In the genomic region with DNA sequence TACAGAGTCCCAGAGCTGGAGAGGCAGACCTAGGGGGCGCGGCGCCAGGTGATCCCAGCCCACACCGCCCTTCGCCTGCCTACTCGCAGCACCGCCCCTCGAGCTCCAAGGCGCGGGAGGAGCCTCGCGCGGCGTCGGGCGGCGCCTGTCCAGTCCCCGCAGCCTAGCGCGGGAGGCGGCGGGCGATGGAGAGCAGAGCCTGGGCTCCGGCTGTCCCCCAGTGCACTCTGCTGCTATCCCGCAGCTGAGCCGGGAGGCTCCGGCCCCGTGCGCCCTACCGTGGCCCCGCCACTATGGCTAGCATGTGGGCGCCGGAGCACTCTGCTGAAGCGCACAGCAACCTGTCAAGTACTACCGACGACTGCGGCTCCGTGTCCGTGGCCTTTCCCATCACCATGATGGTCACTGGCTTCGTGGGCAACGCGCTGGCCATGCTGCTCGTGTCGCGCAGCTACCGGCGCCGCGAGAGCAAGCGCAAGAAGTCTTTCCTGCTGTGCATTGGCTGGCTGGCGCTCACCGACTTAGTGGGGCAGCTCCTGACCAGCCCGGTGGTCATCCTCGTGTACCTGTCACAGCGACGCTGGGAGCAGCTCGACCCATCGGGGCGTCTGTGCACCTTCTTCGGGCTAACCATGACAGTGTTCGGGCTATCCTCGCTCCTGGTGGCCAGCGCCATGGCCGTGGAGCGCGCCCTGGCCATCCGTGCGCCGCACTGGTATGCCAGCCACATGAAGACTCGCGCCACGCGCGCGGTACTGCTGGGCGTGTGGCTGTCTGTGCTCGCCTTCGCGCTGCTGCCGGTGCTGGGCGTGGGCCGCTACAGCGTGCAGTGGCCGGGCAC, we compare ENCODE assay signal across 8 mouse cellular contexts. TPM values are rescaled to one million over a fixed set of nuclear protein-coding genes. Genes with fewer than 3 reads are reported as not detected.
A peak's percentile ranks its signal among the peaks of the same experiment; 100 is the strongest.
DNase-seq lines count a peak whose midpoint lies in the region; ATAC-seq lines count a peak whose summit lies in the region.

Gene Ptger3, plus strand, starts transcription at position 168 of the 841 bp plus-strand sequence.

- H3K27me3 ChIP-seq in embryonic facial prominence, embryonic 14.5 days (replicated peaks; ENCODE audit: control insufficient read depth, insufficient read depth, low read length) = peaks cover 45% of the 10 kb centered on the region
- peaks cover 33% of the 10 kb centered on the region for H3K27me3 ChIP-seq in hindbrain, embryonic 11.5 days (ENCODE audit: control insufficient read depth, insufficient read depth, low read length)

- no peaks in the 10 kb centered on the region for H3K9me3 ChIP-seq in embryonic facial prominence, embryonic 14.5 days (ENCODE audit: control insufficient read depth, low read length)
- no peaks in the 10 kb centered on the region for H3K9me3 ChIP-seq in hindbrain, embryonic 11.5 days (ENCODE audit: control insufficient read depth, low read length)

- H3K9ac ChIP-seq in embryonic facial prominence, embryonic 14.5 days (ENCODE audit: low read depth, low read length) = peak within 1 kb of the TSS; percentile 61
- H3K9ac ChIP-seq in hindbrain, embryonic 11.5 days (ENCODE audit: low read depth, low read length) = no peak within 1 kb of the TSS

- no peaks in the 10 kb centered on the region for H3K4me1 ChIP-seq in embryonic facial prominence, embryonic 14.5 days (ENCODE audit: control insufficient read depth, insufficient read depth, low read length)
- 0 out of 2 replicates have a peak, but pooled peaks cover 6% of the 10 kb centered on the region for H3K4me1 ChIP-seq in hindbrain, embryonic 11.5 days (replicated peaks; ENCODE audit: control insufficient read depth, insufficient read depth, low read length)

- no peaks in the 10 kb centered on the region for H3K36me3 ChIP-seq in embryonic facial prominence, embryonic 14.5 days (ENCODE audit: control insufficient read depth, insufficient read depth, low read length)
- H3K36me3 ChIP-seq in hindbrain, embryonic 11.5 days (ENCODE audit: control insufficient read depth, insufficient read depth, low read length) = no peaks in the 10 kb centered on the region

- ATAC-seq in CD4-positive, CD25-positive, alpha-beta regulatory T cell, adult 4 months = peak; percentile 26
- peak; percentile 91 for ATAC-seq in embryonic facial prominence, embryonic 14.5 days (ENCODE audit: low read depth)
- peak; percentile 69 for ATAC-seq in hindbrain, embryonic 11.5 days (ENCODE audit: low FRiP score)
- ATAC-seq in megakaryocyte, adult 5-6 weeks (ENCODE audit: poor library complexity, severe bottlenecking) = peak; percentile 66

- under 1% methylated on average over 32 of the region's 84 CpGs for WGBS in embryonic facial prominence, embryonic 14.5 days
- WGBS in hindbrain, embryonic 11.5 days = 2% methylated on average over 84 of the region's 84 CpGs

- H3K4me2 ChIP-seq in embryonic facial prominence, embryonic 14.5 days (ENCODE audit: low read depth, low read length) = peak within 1 kb of the TSS; percentile 94
- H3K4me2 ChIP-seq in hindbrain, embryonic 11.5 days (replicated peaks; ENCODE audit: low read depth, low read length) = peak within 1 kb of the TSS; percentile 55

- H3K27ac ChIP-seq in embryonic facial prominence, embryonic 14.5 days (replicated peaks; ENCODE audit: low read depth, low read length) = no peak within 1 kb of the TSS
- no peak within 1 kb of the TSS for H3K27ac ChIP-seq in hindbrain, embryonic 11.5 days (ENCODE audit: low read depth, low read length)

- peak; percentile 79 for DNase-seq in R1 (ENCODE audit: low read depth, low spot score)
- DNase-seq in embryonic facial prominence, embryonic 14.5 days (ENCODE audit: low spot score) = peak; percentile 73
- peak; percentile 56 for DNase-seq in hindbrain, embryonic 11.5 days (ENCODE audit: low spot score)
- DNase-seq in layer of hippocampus, postnatal 36 days = peak; percentile 5 to 11
- DNase-seq in right cerebral cortex, postnatal 25 days = peak; percentile 57
- no peak for DNase-seq in cerebellum, adult 9-10 months

- peak within 1 kb of the TSS; percentile 57 for H3K4me3 ChIP-seq in embryonic facial prominence, embryonic 14.5 days (ENCODE audit: low read depth, low read length)
- peak within 1 kb of the TSS; percentile 33 for H3K4me3 ChIP-seq in hindbrain, embryonic 11.5 days (ENCODE audit: low read depth, low read length)

RNA-seq across cellular contexts. Expression of gene Ptger3, which starts in this region (rescaled TPM):
- under 1 TPM; 0.34 to 0.52 TPM for polyA plus RNA-seq in CD4-positive, CD25-positive, alpha-beta regulatory T cell, adult 4 months (2017; shearing (Covaris generic))
- 12.0 and 13.4 TPM in 2 replicates for polyA plus RNA-seq in embryonic facial prominence, embryonic 14.5 days (2014; fragmentation: Nextera tagmentation; extraction: Ambion mirVana)
- polyA plus RNA-seq in hindbrain, embryonic 11.5 days (2014; fragmentation: Nextera tagmentation; extraction: Ambion mirVana) = 1.7 and 2.1 TPM in 2 replicates
- 1 to 10 TPM; 1.8 to 2.0 TPM for total RNA-seq in layer of hippocampus, postnatal 36 days (2021)
- total RNA-seq in megakaryocyte, adult 5-6 weeks (2015) = 2.1 and 2.2 TPM in 2 replicates
- 2.2 and 3.8 TPM in 2 replicates for total RNA-seq in megakaryocyte, adult 5-6 weeks (2017)

Comparison
In these comparisons a context has a peak if more than half of its experiments do, and no peak if none do; other contexts are left out.
1. Peak in ATAC-seq in CD4-positive, CD25-positive, alpha-beta regulatory T cell, adult 4 months; RNA of the gene not detected or under 1 TPM.
2. ATAC-seq: peak in every context shown above with its lines; median percentile 91 in embryonic facial prominence, embryonic 14.5 days; 69 in hindbrain, embryonic 11.5 days; 66 in megakaryocyte, adult 5-6 weeks; 26 in CD4-positive, CD25-positive, alpha-beta regulatory T cell, adult 4 months.